Mouse (Mus musculus): Measurements from ENCODE around the gene Pde4dip.

DNA sequence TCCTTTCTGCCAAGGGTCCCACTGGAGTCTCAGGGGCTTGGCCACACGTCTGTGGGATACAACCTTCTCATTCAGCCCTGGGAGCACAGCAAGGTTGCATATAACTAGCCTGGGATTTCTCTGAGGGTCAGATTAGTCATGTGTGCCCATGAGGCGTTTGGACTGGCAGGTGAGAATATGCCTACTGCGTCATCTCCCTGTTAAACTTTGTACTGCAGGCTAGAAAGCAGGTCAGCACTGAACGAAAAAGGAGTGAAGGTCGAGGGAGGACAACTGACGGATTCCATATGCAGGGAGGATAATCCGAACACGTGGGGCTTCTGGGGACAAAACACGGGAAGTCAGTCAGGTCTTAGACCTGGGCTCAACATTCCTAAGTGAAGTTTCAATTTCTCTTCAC is 191.2 kb downstream of the Pde4dip start:
- TF ChIP-seq CTCF (IDR thresholded peaks at IDR 0.05) (no peak), EP300 (IDR thresholded peaks at IDR 0.05) (no peak)
